Mouse (Mus musculus): ENCODE results near the gene Syn3. TPM values are rescaled to one million over a fixed set of nuclear protein-coding genes. Genes with fewer than 3 reads are reported as not detected.
"Not testable (repeated sequence)": the region's sequence is repeated elsewhere in the genome, so short reads cannot be mapped to it uniquely, and the experiment has no call there.

Syn3 gene
- 1.3 and 1.6 TPM in 2 replicates for polyA plus RNA-seq (2015; fragmentation: Nextera tagmentation; extraction: Ambion mirVana)

GRCm38 (mm10) chr10:86498673-86499391 is at the start of gene Syn3:
TSS of gene Syn3 (minus strand) at chr10:86498896.
- Histone ChIP-seq H3K4me1 (replicated peaks; ENCODE audit: control insufficient read depth, insufficient read depth) (no peaks in the 10 kb centered on the region), H3K27ac (replicated peaks) (peak within 1 kb of the TSS; percentile 86), H3K36me3 (ENCODE audit: control insufficient read depth, insufficient read depth, low read length) (no peaks in the 10 kb centered on the region), H3K27me3 (ENCODE audit: control insufficient read depth, insufficient read depth, low read length) (no peaks in the 10 kb centered on the region), H3K4me2 (replicated peaks; ENCODE audit: low read depth) (peak within 1 kb of the TSS; percentile 92), H3K9me3 (ENCODE audit: control insufficient read depth, low read length) (no peaks in the 10 kb centered on the region), H3K4me3 (ENCODE audit: low read depth, low read length) (peak within 1 kb of the TSS; percentile 55), H3K9ac (ENCODE audit: low read length) (peak within 1 kb of the TSS; percentile 75)
- ATAC-seq (ENCODE audit: low FRiP score, low TSS enrichment) (peak; percentile 99), DNase-seq (ENCODE audit: low spot score) (peak; percentile 96)
- under 1% methylated on average over 21 of the region's 21 CpGs for WGBS
- no peak for TF ChIP-seq EP300 (optimal IDR thresholded peaks at IDR 0.05)
- peak; percentile 95 for TF ChIP-seq CTCF (IDR thresholded peaks at IDR 0.05; ENCODE audit: low read depth)

- H3K4me2 ChIP-seq (replicated peaks; ENCODE audit: low read depth); H3K9ac ChIP-seq (ENCODE audit: low read length); H3K9me3 ChIP-seq (ENCODE audit: control insufficient read depth, low read length); H3K4me1 ChIP-seq (replicated peaks; ENCODE audit: control insufficient read depth, insufficient read depth); ATAC-seq (ENCODE audit: low FRiP score, low TSS enrichment); H3K27me3 ChIP-seq (ENCODE audit: control insufficient read depth, insufficient read depth, low read length); DNase-seq (ENCODE audit: low spot score); H3K36me3 ChIP-seq (ENCODE audit: control insufficient read depth, insufficient read depth, low read length); H3K4me3 ChIP-seq (ENCODE audit: low read depth, low read length); H3K27ac ChIP-seq (replicated peaks): not testable (repeated sequence)
- WGBS = 70% methylated on average over 3 of the region's 5 CpGs
These were observed 27.7 kb upstream of the Syn3 start for GRCm38 (mm10) chr10:86526357-86526874.

- no peak for ATAC-seq (ENCODE audit: low FRiP score, low TSS enrichment)
- Histone ChIP-seq H3K4me1 (replicated peaks; ENCODE audit: control insufficient read depth, insufficient read depth) (no peaks in the 10 kb centered on the region), H3K27me3 (ENCODE audit: control insufficient read depth, insufficient read depth, low read length) (no peaks in the 10 kb centered on the region), H3K36me3 (ENCODE audit: control insufficient read depth, insufficient read depth, low read length) (no peaks in the 10 kb centered on the region), H3K9ac (ENCODE audit: low read length) (no peak overlapping the region), H3K27ac (replicated peaks) (no peak overlapping the region), H3K4me3 (ENCODE audit: low read depth, low read length) (no peak overlapping the region), H3K4me2 (replicated peaks; ENCODE audit: low read depth) (no peak overlapping the region), H3K9me3 (ENCODE audit: control insufficient read depth, low read length) (no peaks in the 10 kb centered on the region)
- no peak for DNase-seq (ENCODE audit: low spot score)
- TF ChIP-seq CTCF (IDR thresholded peaks at IDR 0.05; ENCODE audit: low read depth) (no peak), EP300 (optimal IDR thresholded peaks at IDR 0.05) (no peak)
- 76% methylated on average over 4 of the region's 4 CpGs for WGBS
These were observed 15.1 kb upstream of the Syn3 start for GRCm38 (mm10) chr10:86513801-86514200.

GRCm38 (mm10) chr10:86510941-86511340 is 12.2 kb upstream of the Syn3 start:
- Histone ChIP-seq H3K4me2 (replicated peaks; ENCODE audit: low read depth) (no peak overlapping the region), H3K4me3 (ENCODE audit: low read depth, low read length) (no peak overlapping the region), H3K9me3 (ENCODE audit: control insufficient read depth, low read length) (no peaks in the 10 kb centered on the region), H3K27me3 (ENCODE audit: control insufficient read depth, insufficient read depth, low read length) (no peaks in the 10 kb centered on the region), H3K36me3 (ENCODE audit: control insufficient read depth, insufficient read depth, low read length) (no peaks in the 10 kb centered on the region), H3K4me1 (replicated peaks; ENCODE audit: control insufficient read depth, insufficient read depth) (no peaks in the 10 kb centered on the region), H3K27ac (replicated peaks) (no peak overlapping the region), H3K9ac (ENCODE audit: low read length) (no peak overlapping the region)
- DNase-seq (ENCODE audit: low spot score) (no peak), ATAC-seq (ENCODE audit: low FRiP score, low TSS enrichment) (no peak)
- no peak for TF ChIP-seq CTCF (IDR thresholded peaks at IDR 0.05; ENCODE audit: low read depth)
- no peak for TF ChIP-seq EP300 (optimal IDR thresholded peaks at IDR 0.05)

- Histone ChIP-seq H3K27ac (replicated peaks) (no peak overlapping the region), H3K9me3 (ENCODE audit: control insufficient read depth, low read length) (no peaks in the 10 kb centered on the region), H3K4me1 (replicated peaks; ENCODE audit: control insufficient read depth, insufficient read depth) (no peaks in the 10 kb centered on the region), H3K9ac (ENCODE audit: low read length) (no peak overlapping the region), H3K27me3 (ENCODE audit: control insufficient read depth, insufficient read depth, low read length) (no peaks in the 10 kb centered on the region), H3K4me2 (replicated peaks; ENCODE audit: low read depth) (no peak overlapping the region), H3K36me3 (ENCODE audit: control insufficient read depth, insufficient read depth, low read length) (no peaks in the 10 kb centered on the region), H3K4me3 (ENCODE audit: low read depth, low read length) (no peak overlapping the region)
- TF ChIP-seq EP300 (optimal IDR thresholded peaks at IDR 0.05) (no peak), CTCF (IDR thresholded peaks at IDR 0.05; ENCODE audit: low read depth) (no peak)
- WGBS = 68% methylated on average over 2 of the region's 2 CpGs
- ATAC-seq (ENCODE audit: low FRiP score, low TSS enrichment) (no peak), DNase-seq (ENCODE audit: low spot score) (no peak)
These were observed 3.4 kb upstream of the Syn3 start for GRCm38 (mm10) chr10:86502063-86502462.

GRCm38 (mm10) chr10:86498051-86498672 is 534 bp downstream of the Syn3 start:
- TF ChIP-seq CTCF (IDR thresholded peaks at IDR 0.05; ENCODE audit: low read depth) (no peak), EP300 (optimal IDR thresholded peaks at IDR 0.05) (no peak)
- peak; percentile 72 for ATAC-seq (ENCODE audit: low FRiP score, low TSS enrichment)
- H3K27me3 ChIP-seq (ENCODE audit: control insufficient read depth, insufficient read depth, low read length) = no peaks in the 10 kb centered on the region
- H3K36me3 ChIP-seq (ENCODE audit: control insufficient read depth, insufficient read depth, low read length) = no peaks in the 10 kb centered on the region
- H3K4me2 ChIP-seq (replicated peaks; ENCODE audit: low read depth) = peak overlapping the region; percentile 92
- peak overlapping the region; percentile 86 for H3K27ac ChIP-seq (replicated peaks)
- WGBS = under 1% methylated on average over 12 of the region's 12 CpGs
- no peaks in the 10 kb centered on the region for H3K9me3 ChIP-seq (ENCODE audit: control insufficient read depth, low read length)
- H3K4me1 ChIP-seq (replicated peaks; ENCODE audit: control insufficient read depth, insufficient read depth) = no peaks in the 10 kb centered on the region
- peak; percentile 60 for DNase-seq (ENCODE audit: low spot score)
- peak overlapping the region; percentile 75 for H3K9ac ChIP-seq (ENCODE audit: low read length)
- H3K4me3 ChIP-seq (ENCODE audit: low read depth, low read length) = peak overlapping the region; percentile 55
